Mouse (Mus musculus) CH12F3 (cell line): ENCODE results near the gene Limd2.
"Not testable (repeated sequence)": the region's sequence is repeated elsewhere in the genome, so short reads cannot be mapped to it uniquely, and the experiment has no call there.

Experiments used
- in situ Hi-C: fragments of 300-500 bp; cut with MboI; formaldehyde crosslinking; loops from 2 replicates; pipeline ENCODE4 v1.14.3; 2020; ENCODE audit warnings: low sequenced_read_pairs

The Limd2 gene

DNA sequence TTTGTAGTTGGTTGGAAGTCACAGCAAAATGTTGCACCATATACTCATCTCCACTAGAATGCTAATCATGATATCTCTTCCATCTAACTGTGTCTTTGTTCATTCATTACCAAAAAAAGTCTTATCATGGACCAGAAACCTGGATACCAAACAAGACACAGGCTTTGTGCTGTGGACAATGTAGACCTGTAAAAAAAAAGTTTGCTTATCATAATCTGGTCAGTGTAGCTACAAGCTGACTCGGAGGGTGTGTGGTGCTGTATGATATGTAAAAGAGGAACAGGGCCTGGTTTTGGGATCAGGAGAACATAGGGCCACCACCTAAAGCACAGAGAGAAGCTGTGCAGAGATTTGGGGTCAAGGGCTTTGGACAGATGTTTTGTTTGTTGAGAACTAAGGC is 31.2 kb downstream of the Limd2 start:
- in situ Hi-C loops = no loop called here

DNA sequence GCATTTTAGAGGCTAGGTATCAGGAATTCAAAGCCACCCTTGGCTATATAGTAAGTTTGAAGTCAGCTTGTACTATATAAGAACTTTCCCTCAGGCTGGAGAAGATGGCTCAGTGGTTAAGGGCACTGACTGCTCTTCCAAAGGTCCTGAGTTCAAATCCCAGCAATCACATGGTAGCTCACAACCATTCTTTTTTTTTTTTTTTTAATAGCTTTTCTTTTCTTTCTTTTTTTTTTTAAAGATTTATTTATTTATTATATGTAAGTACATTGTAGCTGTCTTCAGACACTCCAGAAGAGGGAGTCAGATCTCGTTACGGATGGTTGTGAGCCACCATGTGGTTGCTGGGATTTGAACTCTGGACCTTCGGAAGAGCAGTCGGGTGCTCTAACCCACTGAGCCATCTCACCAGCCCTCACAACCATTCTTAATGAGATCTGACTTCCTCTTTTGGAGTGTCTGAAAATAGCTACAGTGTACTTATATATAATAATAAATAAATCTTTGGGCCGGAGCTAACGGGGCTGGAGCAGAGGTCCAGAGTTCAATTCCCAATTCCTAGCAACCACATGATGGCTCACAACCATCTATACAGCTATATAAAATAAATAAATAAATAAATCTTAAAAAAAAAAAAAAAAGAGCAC is 33.8 kb downstream of the Limd2 start:
- in situ Hi-C loops = not testable (repeated sequence)

- in situ Hi-C loops = no loop called here
These were observed 34.8 kb downstream of the Limd2 start for GRCm38 (mm10) chr11:106125827-106126226.

- in situ Hi-C loops = no loop called here
These were observed 35.9 kb downstream of the Limd2 start for GRCm38 (mm10) chr11:106124784-106125183.

GRCm38 (mm10) chr11:106122736-106123135 is 37.9 kb downstream of the Limd2 start:
- in situ Hi-C loops = no loop called here

DNA sequence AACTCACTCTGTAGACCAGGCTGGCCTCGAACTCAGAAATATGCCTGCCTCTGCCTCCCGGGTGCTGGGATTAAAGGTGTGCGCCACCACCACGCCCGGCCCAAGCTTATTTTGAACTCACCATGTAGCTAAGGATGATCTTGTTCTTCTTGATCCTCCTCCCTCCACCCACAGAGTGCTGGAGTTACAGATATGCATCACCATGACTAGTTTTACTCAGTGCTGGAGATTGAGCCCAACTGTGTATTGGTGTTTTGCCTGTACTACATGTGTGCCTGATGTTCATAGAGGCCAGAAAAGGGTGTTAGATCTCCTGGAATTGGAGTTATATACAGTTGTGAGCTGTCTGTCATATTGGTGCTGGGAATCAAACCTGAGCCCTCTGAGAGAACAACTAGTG is 38.4 kb downstream of the Limd2 start:
- in situ Hi-C loops = no loop called here

DNA sequence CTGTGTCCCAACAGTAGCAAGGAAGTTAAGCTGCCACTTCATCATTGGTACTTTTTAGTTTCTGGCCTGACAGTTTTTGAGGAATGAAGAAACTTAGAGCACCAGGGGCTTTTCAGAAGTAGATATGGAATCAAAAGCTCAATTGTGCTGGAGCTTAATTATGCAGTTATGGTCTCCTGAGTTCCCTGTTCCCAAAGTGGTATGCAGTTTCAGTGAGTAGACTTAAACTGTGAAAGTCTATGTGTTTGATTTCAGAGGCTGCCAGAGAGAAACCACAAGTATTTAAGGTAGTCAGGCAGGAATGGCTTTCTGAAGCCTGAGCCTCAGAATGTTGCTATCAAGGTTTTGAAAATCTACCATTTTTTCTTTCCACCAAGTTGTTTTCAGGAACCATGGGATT is 49.0 kb downstream of the Limd2 start:
- in situ Hi-C loops = no loop called here
